Mouse (Mus musculus) activated CD4-positive, CD25-positive, alpha-beta regulatory T cell (primary cell): ENCODE data around the gene Acad10. TPM values are rescaled to one million over a fixed set of nuclear protein-coding genes. Genes with fewer than 3 reads are reported as not detected.

Experiments
- polyA plus RNA-seq, 2 experiments: library from polyadenylated mRNA; unstranded; fragments of 100-300 nt; shearing (Covaris generic); gene quantifications; one replicate each; pipeline ENCODE4 v1.2.1; 2017

Gene Acad10
- polyA plus RNA-seq = 1 to 10 TPM; 4.6 to 5.2 TPM

GRCm38 (mm10) chr5:121660059-121660896 lies at the start of gene Acad10, which contains the start of gene Brap:
TSS of gene Acad10 (minus strand) at chr5:121660514.
TSS of gene Brap (plus strand) at chr5:121660563.

GRCm38 (mm10) chr5:121618592-121619513 lies 41.5 kb downstream of the Acad10 start, which contains the start of gene Acad12:
TSS of gene Acad12 (minus strand) at chr5:121618938.

GRCm38 (mm10) chr5:121593451-121594401 lies 66.6 kb downstream of the Acad10 start, which contains the start of gene Aldh2:
TSS of gene Aldh2 (minus strand) at chr5:121593824.

Other genes with a start within 250 kb of the Acad10 start
- under 1 TPM; 0.30 to 0.57 TPM for gene Tmem116, start 208.6 kb downstream of the Acad10 start, polyA plus RNA-seq
- 10 to 100 TPM; 62.8 to 76.4 TPM for gene Erp29, start 208.0 kb downstream of the Acad10 start, polyA plus RNA-seq
- gene Adam1b, start 157.1 kb downstream of the Acad10 start, polyA plus RNA-seq = under 1 TPM; 0.07 to 0.22 TPM
- gene Adam1a, start 115.0 kb downstream of the Acad10 start, polyA plus RNA-seq = 1 to 10 TPM in 1 of 2 experiments, under 1 TPM in 1; 0.76 to 1.2 TPM
- gene Gm42878, start 115.0 kb downstream of the Acad10 start, polyA plus RNA-seq = not detected
- gene Mapkapk5, start 114.6 kb downstream of the Acad10 start, polyA plus RNA-seq = 10 to 100 TPM; 39.8 to 44.0 TPM
- 10 to 100 TPM; 18.0 to 22.6 TPM for gene Aldh2, start 66.7 kb downstream of the Acad10 start, polyA plus RNA-seq
- under 1 TPM; 0.57 to 0.70 TPM for gene Acad12, start 41.6 kb downstream of the Acad10 start, polyA plus RNA-seq
- 10 to 100 TPM; 55.0 to 69.2 TPM for gene Brap, start within 50 bp of the Acad10 start, polyA plus RNA-seq
- 10 to 100 TPM; 42.9 to 49.8 TPM for gene Atxn2, start 50.8 kb upstream of the Acad10 start, polyA plus RNA-seq
- gene Sh2b3, start 177.1 kb upstream of the Acad10 start, polyA plus RNA-seq = 10 to 100 TPM; 27.0 to 35.2 TPM
- 1 to 10 TPM; 3.4 to 6.6 TPM for gene Pheta1, start 188.5 kb upstream of the Acad10 start, polyA plus RNA-seq